Mouse (Mus musculus) testis, adult 2 months (tissue): ENCODE data around the gene Mapk6. TPM values are rescaled to one million over a fixed set of nuclear protein-coding genes. Genes with fewer than 3 reads are reported as not detected.

Source experiments
- H3K27ac ChIP-seq: fragments of 200-500 bp; 2 replicates; pipeline ENCODE4 v1.5.1; 2012; ENCODE audit warnings: low read depth, low read length; ENCODE audit not compliant: control insufficient read depth, insufficient read depth
- H3K27me3 ChIP-seq: fragments of 200-500 bp; 2 replicates; pipeline ENCODE4 v1.6.1; 2012; ENCODE audit warnings: mild to moderate bottlenecking, low read length, moderate library complexity; ENCODE audit not compliant: control insufficient read depth, insufficient read depth
- H3K36me3 ChIP-seq: fragments of 200-500 bp; 2 replicates; pipeline ENCODE4 v1.6.1; 2012; ENCODE audit warnings: mild to moderate bottlenecking, low read length; ENCODE audit not compliant: control insufficient read depth, insufficient read depth
- H3K4me1 ChIP-seq: fragments of 200-500 bp; 2 replicates; pipeline ENCODE4 v1.6.1; 2012; ENCODE audit warnings: low read length; ENCODE audit not compliant: control insufficient read depth, insufficient read depth
- H3K4me3 ChIP-seq: fragments of 200-500 bp; 2 replicates; pipeline ENCODE4 v1.5.1; 2012; ENCODE audit warnings: low read depth, mild to moderate bottlenecking, low read length, moderate library complexity, mixed read lengths; ENCODE audit not compliant: control insufficient read depth
- CTCF ChIP-seq: fragments of 200-500 bp; IDR thresholded peaks from 2 replicates; pipeline ENCODE4 v1.5.1; 2012; ENCODE audit warnings: low read depth, mild to moderate bottlenecking, inconsistent platforms, low read length, moderate library complexity; ENCODE audit not compliant: control insufficient read depth, insufficient read depth, insufficient replicate concordance
- POLR2A ChIP-seq: fragments of 200-500 bp; IDR thresholded peaks from 2 replicates; pipeline ENCODE4 v1.6.1; 2012; ENCODE audit warnings: low read depth, mild to moderate bottlenecking, inconsistent platforms, low read length, moderate library complexity; ENCODE audit not compliant: control insufficient read depth
- polyA plus RNA-seq: library from polyadenylated mRNA; depleted of rRNA; stranded (reverse); fragments of >200 nt; gene quantifications from 2 replicates; pipeline ENCODE4 v1.2.3, GENCODE M21; 2012

Gene Mapk6
- polyA plus RNA-seq, 1 experiment = 204 TPM

DNA sequence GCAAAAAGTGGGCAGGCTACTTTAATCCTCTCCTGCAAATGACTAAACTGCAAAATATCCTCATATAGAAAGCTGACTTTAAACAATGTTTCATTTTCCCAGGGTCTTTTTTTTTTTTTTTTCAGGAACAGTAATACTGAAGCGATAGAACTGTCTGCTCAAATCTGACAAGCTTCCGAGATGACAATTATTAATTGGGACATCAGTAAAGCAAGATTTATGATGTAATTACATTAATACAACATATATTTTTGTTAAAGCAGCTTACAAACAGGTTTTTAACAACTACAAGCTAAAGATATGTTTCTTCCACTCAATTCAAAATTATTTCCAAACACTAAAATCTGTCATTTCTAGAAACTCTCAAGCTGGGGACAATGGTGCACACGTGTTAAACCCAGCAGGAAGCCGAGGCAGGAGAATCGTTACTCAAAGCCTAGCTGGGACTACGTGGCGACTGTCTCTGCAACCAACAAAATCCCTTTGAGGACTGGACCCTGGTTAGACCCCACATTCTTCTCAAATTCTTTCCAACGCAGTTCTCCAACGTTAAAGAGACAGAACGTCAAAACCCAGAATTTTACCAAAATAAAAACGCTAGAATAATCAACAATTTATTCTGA lies 1.5 kb downstream of the Mapk6 start:
- Histone ChIP-seq H3K4me1 (peaks cover 6% of the 10 kb centered on the region), H3K4me3 (peak overlapping the region; percentile 86), H3K36me3 (peaks cover 7% of the 10 kb centered on the region), H3K27ac (peak overlapping the region; percentile 100), H3K27me3 (no peaks in the 10 kb centered on the region)
- TF ChIP-seq POLR2A (no peak), CTCF (no peak)

DNA sequence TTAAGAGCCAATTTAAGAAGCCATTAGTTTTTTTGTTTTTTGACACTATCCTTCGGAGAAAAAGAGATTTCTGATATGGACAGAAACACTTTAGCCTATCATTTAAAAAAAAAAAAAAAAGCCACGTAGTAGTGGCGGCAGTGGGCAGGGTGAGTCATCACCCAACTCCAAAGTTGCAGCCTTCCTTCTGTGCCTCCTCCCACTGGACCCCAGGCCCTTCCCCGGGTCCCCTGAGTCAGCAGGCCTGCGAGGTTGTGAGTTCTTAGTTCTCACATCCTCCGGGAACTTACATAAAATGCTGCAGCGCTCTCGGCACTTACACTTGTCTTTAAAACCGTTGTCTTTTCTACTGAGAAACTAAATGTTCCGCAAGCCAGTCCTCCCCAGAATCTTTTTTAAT lies 2.0 kb downstream of the Mapk6 start:
- H3K4me1 ChIP-seq = peaks cover 6% of the 10 kb centered on the region
- peak overlapping the region; percentile 80 for H3K4me3 ChIP-seq
- TF ChIP-seq CTCF (no peak), POLR2A (no peak)
- no peaks in the 10 kb centered on the region for H3K27me3 ChIP-seq
- H3K27ac ChIP-seq = 0 out of 2 replicates have a peak overlapping the region, but pooled peaks have one; percentile 16
- peaks cover 7% of the 10 kb centered on the region for H3K36me3 ChIP-seq

GRCm38 (mm10) chr9:75406121-75406520 lies 3.7 kb downstream of the Mapk6 start:
- no peak overlapping the region for H3K27ac ChIP-seq
- peaks cover 10% of the 10 kb centered on the region for H3K4me1 ChIP-seq
- TF ChIP-seq POLR2A = no peak
- no peak for TF ChIP-seq CTCF
- no peaks in the 10 kb centered on the region for H3K27me3 ChIP-seq
- peaks cover 5% of the 10 kb centered on the region for H3K36me3 ChIP-seq
- peak overlapping the region; percentile 13; the same call in 1 of the 2 replicates for H3K4me3 ChIP-seq

- H3K4me1 ChIP-seq = peaks cover 10% of the 10 kb centered on the region
- TF ChIP-seq POLR2A = no peak
- no peak for TF ChIP-seq CTCF
- H3K4me3 ChIP-seq = no peak overlapping the region
- H3K27ac ChIP-seq = no peak overlapping the region
- no peaks in the 10 kb centered on the region for H3K27me3 ChIP-seq
- no peaks in the 10 kb centered on the region for H3K36me3 ChIP-seq
These were observed 6.3 kb downstream of the Mapk6 start for GRCm38 (mm10) chr9:75403520-75403919.

- H3K4me1 ChIP-seq = peaks cover 6% of the 10 kb centered on the region
These were observed 8.0 kb downstream of the Mapk6 start for GRCm38 (mm10) chr9:75401593-75402504.

DNA sequence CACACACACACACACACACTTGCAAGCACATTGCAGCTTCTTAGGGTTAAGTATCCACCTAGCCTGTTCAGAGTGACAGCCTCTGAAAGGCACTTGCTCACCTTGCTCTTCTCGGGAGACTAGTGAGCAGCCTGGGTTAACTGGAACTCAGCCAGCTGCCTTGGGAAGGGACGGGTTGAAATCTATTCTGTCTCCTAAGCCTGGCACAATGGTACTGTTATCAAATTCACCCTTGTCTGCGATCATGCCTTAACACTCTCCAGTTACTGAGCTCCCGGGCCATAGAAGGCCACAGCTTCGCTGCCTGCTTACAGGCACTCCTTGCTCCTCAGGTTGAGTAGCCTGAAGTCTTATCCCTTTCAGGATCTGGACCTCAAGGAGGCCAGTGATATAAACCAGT lies 9.2 kb downstream of the Mapk6 start:
- Histone ChIP-seq H3K4me1 (peaks cover 6% of the 10 kb centered on the region), H3K36me3 (no peaks in the 10 kb centered on the region), H3K27me3 (no peaks in the 10 kb centered on the region), H3K4me3 (no peak overlapping the region), H3K27ac (no peak overlapping the region)
- no peak for TF ChIP-seq POLR2A
- TF ChIP-seq CTCF = no peak

More at GRCm38 (mm10) chr9:75401593-75402504, 8.0 kb downstream of the Mapk6 start:
- Histone ChIP-seq H3K4me3 (no peak overlapping the region), H3K27me3 (no peaks in the 10 kb centered on the region), H3K27ac (peak overlapping the region; percentile 18; the same call in 1 of the 2 replicates), H3K36me3 (no peaks in the 10 kb centered on the region)
- no peak for TF ChIP-seq CTCF
- TF ChIP-seq POLR2A = no peak

DNA sequence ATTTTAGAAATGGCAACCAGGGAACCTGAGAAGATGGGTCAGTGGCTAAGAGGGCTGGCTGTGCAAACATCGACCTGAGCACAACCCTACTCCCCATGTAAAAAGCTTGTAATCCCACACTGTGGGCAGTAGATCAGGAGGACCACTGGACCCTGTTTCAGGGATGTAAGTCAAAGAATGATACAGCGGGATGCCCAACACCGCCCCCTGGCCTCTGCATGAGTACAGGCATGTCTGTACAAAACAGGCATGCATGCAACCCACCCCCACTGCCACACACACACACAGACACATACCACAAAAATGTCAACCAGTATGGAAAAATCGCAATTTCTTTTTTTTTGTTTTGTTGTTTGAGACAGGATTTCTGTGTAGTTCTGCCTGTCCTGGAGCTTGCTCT lies 10.7 kb downstream of the Mapk6 start:
- H3K27ac ChIP-seq = no peak overlapping the region
- peaks cover 5% of the 10 kb centered on the region for H3K4me1 ChIP-seq
- H3K36me3 ChIP-seq = no peaks in the 10 kb centered on the region; the same call in 1 of the 2 replicates
- no peak overlapping the region for H3K4me3 ChIP-seq
- H3K27me3 ChIP-seq = no peaks in the 10 kb centered on the region
- no peak for TF ChIP-seq CTCF
- TF ChIP-seq POLR2A = no peak
